Mouse (Mus musculus): ENCODE data around the gene Padi1. TPM values are rescaled to one million over a fixed set of nuclear protein-coding genes. Genes with fewer than 3 reads are reported as not detected.

Padi1 gene
- polyA plus RNA-seq, 1 experiment from 2014 or later: 0.20 TPM

DNA sequence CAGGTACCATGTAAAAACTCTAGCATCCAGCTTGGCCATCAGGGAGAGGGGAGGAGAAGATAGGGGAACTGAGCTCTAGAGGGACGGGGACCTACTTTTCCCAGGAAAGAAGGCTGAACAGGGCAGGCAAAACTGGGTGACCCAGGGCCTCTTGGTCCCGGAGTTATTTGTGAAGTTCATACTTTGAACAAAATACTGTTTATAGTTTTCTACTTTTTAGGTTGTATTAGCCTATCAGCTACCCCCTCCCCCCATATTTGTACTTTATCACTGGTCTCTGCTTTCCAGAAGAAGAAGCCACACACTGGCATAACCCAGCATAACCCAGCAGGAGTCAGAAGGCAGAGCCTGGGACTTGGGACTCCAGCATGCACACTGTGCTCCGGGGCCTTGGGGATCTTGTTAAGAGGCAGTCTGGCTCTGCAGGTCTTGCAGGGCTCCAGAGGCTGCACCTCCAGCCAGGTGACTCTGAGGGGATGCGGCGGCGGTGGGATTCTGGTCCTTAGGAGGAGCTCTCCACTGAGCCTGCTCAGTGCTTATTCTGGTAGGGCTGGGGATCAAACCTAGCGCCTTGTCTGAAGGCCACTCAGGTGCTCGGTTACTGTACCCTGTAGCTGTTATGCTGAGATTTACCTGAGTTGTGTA, 35.6 kb upstream of the Padi1 start:
- ATAC-seq (no peak), DNase-seq (ENCODE audit: low spot score) (no peak)
- 85% methylated on average over 8 of the region's 8 CpGs for WGBS
- Histone ChIP-seq H3K27ac (ENCODE audit: low read length) (no peak overlapping the region), H3K4me3 (ENCODE audit: low read depth, low read length) (no peak overlapping the region), H3K4me2 (replicated peaks; ENCODE audit: low read depth, low read length) (no peak overlapping the region), H3K4me1 (ENCODE audit: insufficient read depth, low read depth, low read length) (no peaks in the 10 kb centered on the region), H3K9ac (replicated peaks; ENCODE audit: low read depth) (no peak overlapping the region), H3K36me3 (ENCODE audit: insufficient read depth, low read length) (no peaks in the 10 kb centered on the region), H3K9me3 (ENCODE audit: low read length) (no peaks in the 10 kb centered on the region), H3K27me3 (replicated peaks; ENCODE audit: insufficient read depth, low read length) (no peaks in the 10 kb centered on the region)
- TF ChIP-seq CTCF (IDR thresholded peaks at IDR 0.05) (no peak), EP300 (IDR thresholded peaks at IDR 0.05) (no peak)

DNA sequence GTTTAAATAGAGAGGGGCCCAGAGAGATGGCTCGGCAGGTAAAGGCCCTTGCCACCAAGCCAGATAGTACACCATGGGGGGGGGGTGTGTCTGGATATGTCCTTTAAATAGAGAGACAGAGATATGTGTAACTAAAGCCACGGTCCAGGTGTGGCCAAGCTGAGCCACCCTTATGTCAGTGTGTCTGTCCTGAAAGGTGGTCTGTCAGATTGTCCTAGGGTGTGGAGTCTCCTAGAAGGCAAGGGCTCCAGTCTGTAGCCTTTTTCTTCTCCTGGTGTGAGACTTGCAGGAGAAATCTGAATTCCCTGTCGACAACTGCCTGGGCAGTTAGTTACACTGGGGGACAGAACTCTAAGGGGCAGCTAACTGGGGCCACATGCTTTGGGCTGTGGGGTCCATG, 34.6 kb upstream of the Padi1 start:
- WGBS: 74% methylated on average over 3 of the region's 3 CpGs
- no peak for TF ChIP-seq CTCF (IDR thresholded peaks at IDR 0.05)
- TF ChIP-seq EP300 (IDR thresholded peaks at IDR 0.05): no peak
- Histone ChIP-seq H3K9ac (replicated peaks; ENCODE audit: low read depth) (no peak overlapping the region), H3K4me3 (ENCODE audit: low read depth, low read length) (no peak overlapping the region), H3K4me1 (ENCODE audit: insufficient read depth, low read depth, low read length) (no peaks in the 10 kb centered on the region), H3K9me3 (ENCODE audit: low read length) (no peaks in the 10 kb centered on the region), H3K27ac (ENCODE audit: low read length) (no peak overlapping the region), H3K4me2 (replicated peaks; ENCODE audit: low read depth, low read length) (no peak overlapping the region), H3K27me3 (replicated peaks; ENCODE audit: insufficient read depth, low read length) (no peaks in the 10 kb centered on the region), H3K36me3 (ENCODE audit: insufficient read depth, low read length) (no peaks in the 10 kb centered on the region)
- DNase-seq (ENCODE audit: low spot score) (no peak), ATAC-seq (no peak)

DNA sequence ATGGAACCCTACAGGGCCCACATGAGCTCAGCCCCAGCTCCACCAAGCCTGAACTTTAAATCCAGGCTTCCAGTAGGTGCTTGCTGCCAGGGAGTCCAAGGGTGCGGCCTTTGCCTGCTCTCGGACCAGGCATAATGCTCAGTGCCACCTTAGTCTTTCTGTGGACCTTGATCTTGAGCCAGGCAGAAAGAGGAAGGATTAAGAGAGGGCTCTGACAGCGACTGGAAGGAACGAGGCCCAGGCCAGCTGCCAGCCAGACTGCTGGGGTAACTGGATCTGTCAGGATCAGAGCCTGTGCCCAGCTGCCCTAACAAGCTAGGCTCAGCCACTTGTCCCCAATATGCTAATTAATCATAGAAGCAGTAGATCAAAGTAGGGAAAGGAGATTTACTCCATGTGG, 34.2 kb upstream of the Padi1 start:
- no peak overlapping the region for H3K4me3 ChIP-seq (ENCODE audit: low read depth, low read length)
- H3K9ac ChIP-seq (replicated peaks; ENCODE audit: low read depth): no peak overlapping the region
- no peak for DNase-seq (ENCODE audit: low spot score)
- H3K27ac ChIP-seq (ENCODE audit: low read length): no peak overlapping the region
- no peaks in the 10 kb centered on the region for H3K27me3 ChIP-seq (replicated peaks; ENCODE audit: insufficient read depth, low read length)
- no peak overlapping the region for H3K4me2 ChIP-seq (replicated peaks; ENCODE audit: low read depth, low read length)
- no peaks in the 10 kb centered on the region for H3K9me3 ChIP-seq (ENCODE audit: low read length)
- no peaks in the 10 kb centered on the region for H3K4me1 ChIP-seq (ENCODE audit: insufficient read depth, low read depth, low read length)
- no peak for TF ChIP-seq CTCF (IDR thresholded peaks at IDR 0.05)
- ATAC-seq: no peak
- 54% methylated on average over 4 of the region's 4 CpGs for WGBS
- no peaks in the 10 kb centered on the region for H3K36me3 ChIP-seq (ENCODE audit: insufficient read depth, low read length)

DNA sequence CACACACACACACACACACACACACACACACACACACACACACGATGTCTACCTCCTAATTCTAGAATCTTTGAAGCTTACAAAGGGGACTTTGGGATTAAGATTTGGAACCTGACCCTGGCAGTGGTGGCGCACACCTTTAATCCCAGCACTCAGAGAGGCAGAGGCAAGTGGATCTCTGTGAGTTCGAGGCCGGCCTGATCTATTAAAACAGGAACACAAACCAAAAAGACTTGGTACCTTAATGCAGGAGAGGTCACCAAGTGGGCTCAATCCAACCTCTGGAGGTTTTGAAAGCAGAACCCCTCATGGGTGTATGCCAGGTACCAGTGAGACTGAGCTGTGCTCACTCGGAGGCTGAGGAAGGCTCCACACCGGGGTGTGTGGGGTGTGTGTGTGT, 33.5 kb upstream of the Padi1 start:
- ATAC-seq: no peak
- Histone ChIP-seq H3K27me3 (replicated peaks; ENCODE audit: insufficient read depth, low read length) (no peaks in the 10 kb centered on the region), H3K9me3 (ENCODE audit: low read length) (no peaks in the 10 kb centered on the region), H3K9ac (replicated peaks; ENCODE audit: low read depth) (no peak overlapping the region), H3K4me2 (replicated peaks; ENCODE audit: low read depth, low read length) (no peak overlapping the region), H3K27ac (ENCODE audit: low read length) (no peak overlapping the region), H3K4me3 (ENCODE audit: low read depth, low read length) (no peak overlapping the region), H3K36me3 (ENCODE audit: insufficient read depth, low read length) (no peaks in the 10 kb centered on the region), H3K4me1 (ENCODE audit: insufficient read depth, low read depth, low read length) (no peaks in the 10 kb centered on the region)
- DNase-seq (ENCODE audit: low spot score): no peak
- WGBS: 90% methylated on average over 4 of the region's 6 CpGs
- TF ChIP-seq EP300 (IDR thresholded peaks at IDR 0.05): no peak
- TF ChIP-seq CTCF (IDR thresholded peaks at IDR 0.05): no peak

DNA sequence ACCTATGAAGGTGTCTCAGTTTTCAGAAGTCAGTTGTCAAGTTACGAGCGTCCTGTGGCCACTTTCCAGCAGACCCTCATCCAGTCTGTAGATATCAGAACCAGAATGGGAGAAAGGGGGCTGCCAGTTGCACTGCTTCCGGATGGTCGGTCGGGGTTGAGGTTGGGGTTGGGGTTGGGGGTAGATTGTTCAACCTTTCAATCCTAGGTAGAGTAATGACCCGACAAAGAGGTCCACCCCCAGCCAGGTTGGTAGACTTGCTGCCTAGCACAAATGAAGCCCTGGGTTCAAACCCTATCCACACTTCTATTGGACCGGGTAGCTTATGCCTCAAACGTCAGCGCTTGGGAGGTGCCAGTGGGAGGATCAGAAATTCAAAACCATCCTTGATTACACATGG, 33.1 kb upstream of the Padi1 start:
- no peak overlapping the region for H3K4me3 ChIP-seq (ENCODE audit: low read depth, low read length)
- H3K27me3 ChIP-seq (replicated peaks; ENCODE audit: insufficient read depth, low read length): no peaks in the 10 kb centered on the region
- H3K4me2 ChIP-seq (replicated peaks; ENCODE audit: low read depth, low read length): no peak overlapping the region
- H3K4me1 ChIP-seq (ENCODE audit: insufficient read depth, low read depth, low read length): no peaks in the 10 kb centered on the region
- no peak for TF ChIP-seq EP300 (IDR thresholded peaks at IDR 0.05)
- TF ChIP-seq CTCF (IDR thresholded peaks at IDR 0.05): no peak
- H3K9ac ChIP-seq (replicated peaks; ENCODE audit: low read depth): no peak overlapping the region
- no peak overlapping the region for H3K27ac ChIP-seq (ENCODE audit: low read length)
- no peaks in the 10 kb centered on the region for H3K9me3 ChIP-seq (ENCODE audit: low read length)
- DNase-seq (ENCODE audit: low spot score) (no peak), ATAC-seq (no peak)
- WGBS: 87% methylated on average over 9 of the region's 9 CpGs
- H3K36me3 ChIP-seq (ENCODE audit: insufficient read depth, low read length): no peaks in the 10 kb centered on the region

DNA sequence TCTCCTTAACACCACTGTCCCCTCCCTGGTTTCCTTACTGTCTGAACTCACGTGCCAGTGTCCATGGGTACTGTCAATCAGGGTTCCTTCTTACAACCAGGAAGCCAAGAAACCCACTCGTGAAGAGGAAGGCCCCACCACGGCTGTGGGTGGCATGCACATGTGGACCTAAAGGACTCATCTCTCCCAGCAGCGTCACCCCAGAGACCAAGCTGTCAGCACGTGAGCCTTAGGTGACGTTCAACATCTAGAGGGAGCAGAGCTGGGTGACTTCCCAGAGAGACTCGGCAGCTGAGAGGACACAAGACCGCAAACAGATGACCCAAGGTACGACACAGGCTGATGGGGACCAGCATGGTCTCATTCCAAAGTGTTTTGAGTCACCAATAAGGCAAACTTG, 31.9 kb upstream of the Padi1 start:
- Histone ChIP-seq H3K9me3 (ENCODE audit: low read length) (no peaks in the 10 kb centered on the region), H3K36me3 (ENCODE audit: insufficient read depth, low read length) (no peaks in the 10 kb centered on the region), H3K27me3 (replicated peaks; ENCODE audit: insufficient read depth, low read length) (no peaks in the 10 kb centered on the region), H3K9ac (replicated peaks; ENCODE audit: low read depth) (no peak overlapping the region), H3K4me1 (ENCODE audit: insufficient read depth, low read depth, low read length) (no peaks in the 10 kb centered on the region), H3K4me2 (replicated peaks; ENCODE audit: low read depth, low read length) (no peak overlapping the region), H3K27ac (ENCODE audit: low read length) (no peak overlapping the region), H3K4me3 (ENCODE audit: low read depth, low read length) (no peak overlapping the region)
- no peak for TF ChIP-seq CTCF (IDR thresholded peaks at IDR 0.05)
- no peak for TF ChIP-seq EP300 (IDR thresholded peaks at IDR 0.05)
- WGBS: 73% methylated on average over 9 of the region's 9 CpGs
- no peak for DNase-seq (ENCODE audit: low spot score)
- ATAC-seq: no peak

DNA sequence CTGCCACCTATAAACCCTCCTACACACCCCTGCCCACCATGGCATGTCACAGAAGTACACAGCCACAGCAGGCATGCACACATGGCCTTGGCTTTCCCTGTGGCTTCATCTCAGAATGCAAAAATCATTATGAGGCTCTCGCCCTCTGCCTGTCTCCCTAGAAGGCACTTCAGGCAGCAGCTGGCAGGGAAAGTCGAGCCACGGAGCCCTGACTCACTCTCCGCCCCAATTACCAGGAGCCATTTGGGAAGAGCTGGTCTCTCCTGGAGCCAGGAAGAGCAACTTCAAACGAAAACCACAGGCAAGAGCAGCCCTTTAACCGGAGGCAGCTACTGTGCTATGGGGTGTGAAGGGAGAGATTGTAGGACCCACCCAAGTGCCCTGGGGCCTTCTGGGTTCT, 31.1 kb upstream of the Padi1 start:
- no peak for DNase-seq (ENCODE audit: low spot score)
- H3K4me1 ChIP-seq (ENCODE audit: insufficient read depth, low read depth, low read length): no peaks in the 10 kb centered on the region
- H3K36me3 ChIP-seq (ENCODE audit: insufficient read depth, low read length): no peaks in the 10 kb centered on the region
- H3K4me3 ChIP-seq (ENCODE audit: low read depth, low read length): no peak overlapping the region
- no peak overlapping the region for H3K9ac ChIP-seq (replicated peaks; ENCODE audit: low read depth)
- H3K9me3 ChIP-seq (ENCODE audit: low read length): no peaks in the 10 kb centered on the region
- TF ChIP-seq CTCF (IDR thresholded peaks at IDR 0.05) (no peak), EP300 (IDR thresholded peaks at IDR 0.05) (no peak)
- no peak overlapping the region for H3K4me2 ChIP-seq (replicated peaks; ENCODE audit: low read depth, low read length)
- ATAC-seq: no peak
- no peak overlapping the region for H3K27ac ChIP-seq (ENCODE audit: low read length)
- H3K27me3 ChIP-seq (replicated peaks; ENCODE audit: insufficient read depth, low read length): no peaks in the 10 kb centered on the region
- WGBS: 42% methylated on average over 6 of the region's 6 CpGs
